Mouse (Mus musculus): ENCODE measurements around the gene Otoa.

Gene Otoa

GRCm38 (mm10) chr7:121081350-121081749 lies at the start of gene Otoa:
Gene Otoa (plus strand): TSS chr7:121081650.
- Histone ChIP-seq H3K36me3 (ENCODE audit: control insufficient read depth, insufficient read depth, low read length, poor library complexity, severe bottlenecking) (no peaks in the 10 kb centered on the region; the same call in 1 of the 2 replicates), H3K27me3 (ENCODE audit: control insufficient read depth, insufficient read depth, low read length, poor library complexity, severe bottlenecking) (no peaks in the 10 kb centered on the region)
- DNase-seq (ENCODE audit: low read depth, low spot score), result no peak

DNA sequence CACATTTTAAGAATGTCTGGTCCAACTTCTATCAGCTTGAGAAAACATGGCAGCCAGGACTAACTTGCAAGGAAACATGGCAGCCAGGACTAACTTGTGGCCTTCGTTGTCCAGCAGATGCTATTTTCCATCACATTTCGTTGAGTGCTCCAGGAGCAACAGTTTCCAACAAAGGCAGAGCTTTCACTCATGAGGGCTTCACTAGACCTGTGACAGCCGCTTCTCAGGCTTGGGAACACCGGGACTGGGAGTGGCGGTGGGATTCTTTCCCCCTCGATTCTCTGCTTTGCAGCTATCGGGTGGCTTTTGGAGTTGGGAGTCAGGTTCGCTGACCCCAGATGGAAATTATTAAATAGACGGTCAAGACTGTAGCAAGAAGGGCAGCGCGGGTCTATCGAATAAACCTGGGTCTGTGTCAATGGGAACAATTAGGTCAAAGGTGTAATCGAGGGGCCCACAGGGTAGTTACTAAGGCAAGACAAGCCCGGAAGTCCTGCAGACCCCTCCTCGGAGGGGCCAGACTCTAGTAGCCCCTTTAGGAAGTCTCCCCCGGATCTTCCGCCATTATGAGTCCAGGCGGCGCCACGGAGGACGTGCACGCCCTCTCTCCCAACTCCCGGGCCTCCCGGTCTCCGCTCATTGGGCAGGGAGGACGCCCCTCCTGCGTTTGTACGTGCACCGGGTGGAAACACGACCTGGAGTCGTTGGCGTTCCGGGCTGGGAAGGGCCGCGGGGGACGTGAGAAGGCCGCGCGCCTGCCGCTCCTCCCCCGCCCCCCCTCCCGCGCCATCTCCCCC lies 47.4 kb upstream of the Otoa start, which contains the start of gene Mettl9:
TSS of gene Mettl9 (plus strand) at position 590 of the 797 bp plus-strand sequence.
- DNase-seq (ENCODE audit: low read depth, low spot score), result peak; percentile 95
- Histone ChIP-seq H3K27me3 (ENCODE audit: control insufficient read depth, insufficient read depth, low read length, poor library complexity, severe bottlenecking) (no peaks in the 10 kb centered on the region), H3K36me3 (ENCODE audit: control insufficient read depth, insufficient read depth, low read length, poor library complexity, severe bottlenecking) (no peaks in the 10 kb centered on the region)

GRCm38 (mm10) chr7:121034701-121035141 lies 46.7 kb upstream of the Otoa start:
- no peaks in the 10 kb centered on the region for H3K27me3 ChIP-seq (ENCODE audit: control insufficient read depth, insufficient read depth, low read length, poor library complexity, severe bottlenecking)
- no peaks in the 10 kb centered on the region for H3K36me3 ChIP-seq (ENCODE audit: control insufficient read depth, insufficient read depth, low read length, poor library complexity, severe bottlenecking)
- no peak for DNase-seq (ENCODE audit: low read depth, low spot score)

- peak; percentile 19 for DNase-seq (ENCODE audit: low read depth, low spot score)
- no peaks in the 10 kb centered on the region for H3K27me3 ChIP-seq (ENCODE audit: control insufficient read depth, insufficient read depth, low read length, poor library complexity, severe bottlenecking)
- no peaks in the 10 kb centered on the region for H3K36me3 ChIP-seq (ENCODE audit: control insufficient read depth, insufficient read depth, low read length, poor library complexity, severe bottlenecking)
These were observed 46.2 kb upstream of the Otoa start for GRCm38 (mm10) chr7:121035161-121035721.

GRCm38 (mm10) chr7:121040595-121040994 lies 40.9 kb upstream of the Otoa start:
- H3K36me3 ChIP-seq (ENCODE audit: control insufficient read depth, insufficient read depth, low read length, poor library complexity, severe bottlenecking), result no peaks in the 10 kb centered on the region
- no peak for DNase-seq (ENCODE audit: low read depth, low spot score)

DNA sequence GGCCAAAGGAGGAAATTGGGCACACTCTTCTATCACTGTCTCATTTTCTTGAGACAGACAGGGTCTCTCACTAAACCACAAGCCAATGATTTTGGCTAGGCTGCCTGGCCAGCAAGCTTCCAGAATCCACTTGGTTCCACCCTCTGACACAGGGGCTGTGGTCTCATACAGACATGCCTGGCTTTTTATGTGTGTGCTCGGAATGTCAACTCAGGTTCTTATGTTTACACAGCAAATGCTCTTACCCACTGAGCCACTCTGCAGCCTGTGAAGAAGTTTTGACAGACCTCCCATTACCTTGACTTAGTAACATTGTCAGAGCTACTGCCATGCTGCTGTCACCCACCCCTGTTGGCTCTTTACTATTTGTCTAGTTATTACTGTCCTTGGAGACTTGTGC lies 39.5 kb upstream of the Otoa start:
- no peaks in the 10 kb centered on the region for H3K27me3 ChIP-seq (ENCODE audit: control insufficient read depth, insufficient read depth, low read length, poor library complexity, severe bottlenecking)
- no peak for DNase-seq (ENCODE audit: low read depth, low spot score)

More at GRCm38 (mm10) chr7:121040595-121040994, 40.9 kb upstream of the Otoa start:
- H3K27me3 ChIP-seq (ENCODE audit: control insufficient read depth, insufficient read depth, low read length, poor library complexity, severe bottlenecking), result no peaks in the 10 kb centered on the region

DNA sequence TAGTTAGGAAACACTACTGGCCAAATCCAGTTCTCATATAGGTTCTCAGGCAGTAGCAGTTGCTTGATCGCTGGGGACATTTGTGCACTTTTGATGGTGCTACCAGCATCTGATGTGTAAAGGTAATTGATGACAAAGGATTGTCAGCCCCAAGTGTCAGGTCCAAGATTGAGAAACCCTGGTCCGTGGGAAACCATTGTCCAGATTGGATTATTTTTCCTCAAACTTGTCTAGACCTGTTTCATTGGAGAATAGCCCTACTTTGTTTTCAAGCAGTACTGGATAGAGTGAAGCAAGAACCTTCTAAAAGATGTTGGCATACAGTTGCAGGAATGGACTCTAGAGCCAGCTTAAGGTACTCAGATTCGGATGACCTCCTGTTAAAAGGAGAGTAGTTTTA lies 38.4 kb upstream of the Otoa start:
- H3K36me3 ChIP-seq (ENCODE audit: control insufficient read depth, insufficient read depth, low read length, poor library complexity, severe bottlenecking), result no peaks in the 10 kb centered on the region
- DNase-seq (ENCODE audit: low read depth, low spot score), result no peak
- no peaks in the 10 kb centered on the region for H3K27me3 ChIP-seq (ENCODE audit: control insufficient read depth, insufficient read depth, low read length, poor library complexity, severe bottlenecking)

More for the DNA sequence above, 39.5 kb upstream of the Otoa start:
- no peaks in the 10 kb centered on the region for H3K36me3 ChIP-seq (ENCODE audit: control insufficient read depth, insufficient read depth, low read length, poor library complexity, severe bottlenecking)

DNA sequence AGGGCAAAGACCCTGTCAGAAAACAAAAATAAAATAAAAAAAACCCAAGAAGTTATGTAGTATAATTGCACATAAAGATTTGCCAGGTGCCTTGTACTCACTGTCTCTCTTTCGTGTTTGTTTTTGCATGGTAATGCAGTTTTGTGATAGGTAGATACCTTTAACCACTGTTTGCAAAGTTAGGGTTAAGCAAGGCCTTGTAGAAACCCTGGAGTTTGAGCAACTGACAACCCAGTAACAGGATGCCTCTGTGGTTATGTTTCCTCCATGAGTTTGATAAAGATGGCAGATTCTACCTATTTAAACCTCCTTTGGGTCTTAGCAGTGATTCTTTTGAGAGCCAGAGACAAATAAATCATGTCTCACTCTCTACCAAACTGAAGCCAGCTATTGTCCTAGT lies 37.9 kb upstream of the Otoa start:
- H3K36me3 ChIP-seq (ENCODE audit: control insufficient read depth, insufficient read depth, low read length, poor library complexity, severe bottlenecking), result no peaks in the 10 kb centered on the region; the same call in 1 of the 2 replicates
- no peaks in the 10 kb centered on the region for H3K27me3 ChIP-seq (ENCODE audit: control insufficient read depth, insufficient read depth, low read length, poor library complexity, severe bottlenecking)
- DNase-seq (ENCODE audit: low read depth, low spot score), result no peak

DNA sequence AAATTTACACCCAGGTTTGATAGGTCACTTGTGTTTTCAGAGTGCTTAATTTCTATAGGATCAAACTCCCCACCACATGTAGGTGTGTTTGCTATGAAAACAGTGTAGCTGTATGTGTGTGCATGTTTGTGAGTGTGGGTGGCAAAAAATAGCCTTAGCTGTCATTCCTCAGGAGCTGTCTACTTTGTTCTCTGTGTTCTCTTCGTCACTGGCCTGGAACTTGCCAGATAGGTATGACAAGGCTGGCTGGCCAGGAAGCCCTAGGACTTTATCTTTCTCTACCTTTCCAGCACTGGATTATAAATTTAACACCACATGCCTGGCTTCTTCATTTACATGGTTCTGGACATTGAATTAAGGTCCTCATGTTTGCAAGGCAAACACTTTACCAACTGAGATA lies 37.2 kb upstream of the Otoa start:
- Histone ChIP-seq H3K27me3 (ENCODE audit: control insufficient read depth, insufficient read depth, low read length, poor library complexity, severe bottlenecking) (no peaks in the 10 kb centered on the region), H3K36me3 (ENCODE audit: control insufficient read depth, insufficient read depth, low read length, poor library complexity, severe bottlenecking) (no peaks in the 10 kb centered on the region; the same call in 1 of the 2 replicates)
- DNase-seq (ENCODE audit: low read depth, low spot score), result no peak

DNA sequence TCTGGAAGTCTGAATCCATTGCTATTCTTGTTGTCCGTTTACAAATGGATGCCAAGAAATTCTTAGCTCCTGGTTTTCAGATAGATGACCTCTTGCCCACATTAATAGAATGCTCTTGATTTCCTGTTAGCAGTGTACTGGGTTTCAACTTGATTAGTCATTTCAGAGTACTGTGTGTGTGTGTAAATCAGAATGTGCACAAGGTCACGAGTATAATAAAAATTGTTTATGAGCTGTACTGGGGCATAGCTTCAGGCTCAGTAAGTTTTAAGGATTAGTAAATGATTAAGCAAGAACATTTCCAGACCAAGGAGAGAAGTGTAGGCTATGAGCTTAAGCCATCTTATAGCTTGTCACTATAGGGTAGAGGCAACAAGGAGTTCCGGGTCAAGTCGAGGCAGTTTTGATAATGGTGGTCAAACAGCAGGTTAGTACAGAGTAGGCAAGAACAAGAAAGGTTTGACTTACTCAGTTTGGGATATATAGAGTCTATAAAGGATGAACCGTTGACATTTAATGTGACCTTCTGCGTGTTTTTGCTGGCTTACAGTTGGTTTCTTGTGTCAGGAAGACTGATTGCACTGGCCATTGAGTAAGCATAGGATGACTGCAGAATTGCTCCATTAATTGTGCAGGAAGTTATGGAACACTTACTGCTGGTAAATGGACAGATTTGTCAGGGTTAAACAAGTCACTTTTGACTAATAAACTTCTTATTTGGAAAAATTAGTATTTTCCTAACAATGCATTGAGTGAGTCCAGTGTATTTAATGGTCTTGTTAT lies 35.6 kb upstream of the Otoa start:
- no peaks in the 10 kb centered on the region; the same call in 1 of the 2 replicates for H3K36me3 ChIP-seq (ENCODE audit: control insufficient read depth, insufficient read depth, low read length, poor library complexity, severe bottlenecking)
- H3K27me3 ChIP-seq (ENCODE audit: control insufficient read depth, insufficient read depth, low read length, poor library complexity, severe bottlenecking), result no peaks in the 10 kb centered on the region
- no peak for DNase-seq (ENCODE audit: low read depth, low spot score)

DNA sequence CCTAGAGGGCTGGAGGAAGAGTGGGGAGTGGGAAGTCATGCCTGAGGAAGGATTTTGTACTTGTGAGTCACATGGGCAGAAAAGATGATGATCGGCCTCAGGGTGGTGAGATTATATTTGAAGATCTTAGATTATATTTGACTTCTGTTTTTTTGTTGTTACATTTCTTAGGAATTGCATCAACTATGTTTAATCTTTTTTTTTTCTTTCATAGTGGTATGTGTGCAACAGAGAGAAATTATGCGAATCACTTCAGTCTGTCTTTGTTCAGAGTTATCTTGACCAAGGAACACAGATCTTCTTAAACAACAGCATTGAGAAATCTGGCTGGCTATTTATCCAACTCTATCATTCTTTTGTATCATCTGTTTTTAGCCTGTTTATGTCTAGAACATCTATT lies 33.8 kb upstream of the Otoa start:
- DNase-seq (ENCODE audit: low read depth, low spot score), result no peak

GRCm38 (mm10) chr7:121053071-121053470 lies 28.4 kb upstream of the Otoa start:
- Histone ChIP-seq H3K27me3 (ENCODE audit: control insufficient read depth, insufficient read depth, low read length, poor library complexity, severe bottlenecking) (no peaks in the 10 kb centered on the region; the same call in 1 of the 2 replicates), H3K36me3 (ENCODE audit: control insufficient read depth, insufficient read depth, low read length, poor library complexity, severe bottlenecking) (peaks cover 10% of the 10 kb centered on the region)
- no peak for DNase-seq (ENCODE audit: low read depth, low spot score)

More for the DNA sequence above, 33.8 kb upstream of the Otoa start:
- H3K36me3 ChIP-seq (ENCODE audit: control insufficient read depth, insufficient read depth, low read length, poor library complexity, severe bottlenecking), result no peaks in the 10 kb centered on the region; the same call in none of the 2 replicates
- H3K27me3 ChIP-seq (ENCODE audit: control insufficient read depth, insufficient read depth, low read length, poor library complexity, severe bottlenecking), result no peaks in the 10 kb centered on the region

DNA sequence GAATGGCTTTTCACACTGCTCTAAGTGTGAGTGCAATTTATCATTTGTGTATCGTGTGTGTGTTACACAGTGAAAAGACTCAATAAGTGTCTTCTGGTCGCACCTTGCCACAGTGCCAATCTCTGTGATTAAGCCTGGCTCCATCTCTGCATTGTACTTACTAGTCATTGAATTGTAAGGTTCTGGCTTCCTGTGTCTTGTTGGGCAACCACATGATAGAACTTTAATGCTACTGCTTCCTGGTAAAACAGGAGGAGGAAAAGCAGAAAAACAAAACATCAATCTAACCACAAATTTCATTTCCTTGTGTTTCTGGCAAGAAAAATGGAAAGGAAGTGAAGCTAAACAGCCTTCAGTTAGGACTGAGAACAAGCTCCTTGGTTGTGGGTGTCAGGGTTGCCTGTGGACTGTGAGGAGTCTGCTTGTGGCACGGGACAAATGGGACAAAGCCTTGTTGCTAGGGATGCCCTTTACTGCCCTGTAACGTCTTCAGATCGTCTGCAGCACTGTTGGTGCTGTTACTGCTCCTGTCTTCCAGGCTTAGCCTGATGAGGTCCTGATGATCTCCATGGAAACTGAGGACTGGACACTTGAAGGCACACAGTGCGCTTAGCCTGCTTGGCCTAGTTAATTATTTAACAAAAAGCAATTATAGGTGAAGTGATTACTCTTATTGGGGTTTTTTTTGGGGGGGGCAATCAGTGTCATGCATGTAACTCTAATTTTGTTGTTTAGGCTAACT lies 21.8 kb upstream of the Otoa start:
- H3K36me3 ChIP-seq (ENCODE audit: control insufficient read depth, insufficient read depth, low read length, poor library complexity, severe bottlenecking), result peaks cover 7% of the 10 kb centered on the region
- DNase-seq (ENCODE audit: low read depth, low spot score), result no peak
- H3K27me3 ChIP-seq (ENCODE audit: control insufficient read depth, insufficient read depth, low read length, poor library complexity, severe bottlenecking), result no peaks in the 10 kb centered on the region

DNA sequence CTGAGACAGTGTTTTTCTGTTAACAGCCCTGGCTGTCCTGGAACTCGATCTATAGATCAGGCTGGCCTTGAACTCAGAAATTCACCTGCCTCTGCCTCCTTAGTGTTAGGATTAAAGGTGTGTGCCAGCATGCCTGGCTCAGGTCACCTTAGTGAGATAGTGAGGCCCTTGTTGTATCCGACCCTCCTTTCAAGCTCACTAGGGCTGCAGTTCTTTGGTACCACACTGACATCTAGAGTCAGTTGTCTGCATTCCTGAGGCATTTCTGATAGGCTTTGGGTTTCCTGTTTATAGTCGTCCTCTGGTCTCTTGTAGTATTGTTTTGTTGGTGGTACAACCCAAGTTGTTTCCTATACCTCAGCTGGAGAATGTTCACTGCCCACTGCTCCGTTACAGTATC lies 17.1 kb upstream of the Otoa start:
- H3K36me3 ChIP-seq (ENCODE audit: control insufficient read depth, insufficient read depth, low read length, poor library complexity, severe bottlenecking), result 0 out of 2 replicates have a peak, but pooled peaks cover 2% of the 10 kb centered on the region
- peak; percentile 36 for DNase-seq (ENCODE audit: low read depth, low spot score)
- no peaks in the 10 kb centered on the region for H3K27me3 ChIP-seq (ENCODE audit: control insufficient read depth, insufficient read depth, low read length, poor library complexity, severe bottlenecking)

Data from splenic B cell, adult 2 months (primary cell).